15 mouse cellular contexts compared by ENCODE assay signal in genomic region chr2:131097087-131097486, GRCm38 (mm10). TPM values are rescaled to one million over a fixed set of nuclear protein-coding genes. Genes with fewer than 3 reads are reported as not detected.
DNase-seq lines count a peak whose midpoint lies in the region; ATAC-seq and TF ChIP-seq lines count a peak whose summit lies in the region.
"Had no signal": no experiment of that assay in that cellular context is flagged by ENCODE, and none has a peak within 500 bp of the region (broad histone marks: within the 10 kb centered on the region; RNA-seq: fewer than 3 reads in every experiment).

No protein-coding gene starts in this region.

- intact Hi-C loops in gastrocnemius, adult 2 months (cut with DNase I), result loop anchor here (2.0 to 5.0 kb wide), 2 partner anchors 30 to 65 kb away; partner anchors contain the start of genes 1700037H04Rik and Hspa12b

- peak overlapping the region; percentile 83 for H3K27ac ChIP-seq in gastrocnemius, adult 2 months
- peak overlapping the region; percentile 76; the same call in 1 of the 2 replicates for H3K27ac ChIP-seq in kidney, adult 2 months (ENCODE audit: insufficient read depth, low read depth, low read length)
- H3K27ac ChIP-seq in heart, postnatal 0 days (ENCODE audit: low read depth), result peak overlapping the region; percentile 70

- ATAC-seq in heart, postnatal 0 days (ENCODE audit: insufficient read depth, low read depth), result no peak

- WGBS in kidney, adult 2 months, result 77% methylated on average over 4 of the region's 4 CpGs
- 79% methylated on average over 4 of the region's 4 CpGs for WGBS in heart, postnatal 0 days

- H3K4me3 ChIP-seq in gastrocnemius, adult 2 months, result no peak overlapping the region
- no peak overlapping the region for H3K4me3 ChIP-seq in kidney, adult 2 months (ENCODE audit: insufficient read depth, low read depth, low read length)
- peak overlapping the region; percentile 58 for H3K4me3 ChIP-seq in E14TG2a.4 (replicated peaks; ENCODE audit: low read length)
- H3K4me3 ChIP-seq in heart, postnatal 0 days (ENCODE audit: low read depth, low read length), result no peak overlapping the region

- no peak for TF ChIP-seq CTCF in gastrocnemius, adult 2 months (IDR thresholded peaks at IDR 0.05)
- no peak for TF ChIP-seq CTCF in kidney, adult 2 months (conservative IDR thresholded peaks at IDR 0.05; ENCODE audit: insufficient read depth, insufficient read length, low read depth, low read length)
- no peak for TF ChIP-seq CTCF in E14TG2a.4 (conservative IDR thresholded peaks at IDR 0.05; ENCODE audit: low read length)
- no peak for TF ChIP-seq CTCF in heart, postnatal 0 days (IDR thresholded peaks at IDR 0.05; ENCODE audit: low read depth)

- no peak for DNase-seq in gastrocnemius, adult 2 months
- no peak for DNase-seq in gastrocnemius, postnatal 4 days (ENCODE audit: low spot score in 2 of 2)
- no peak for DNase-seq in kidney, adult 2 months
- no peak for DNase-seq in kidney, postnatal 25 days
- DNase-seq in heart, postnatal 0 days (ENCODE audit: low spot score), result no peak
- no peak for DNase-seq in layer of hippocampus, postnatal 25 days (ENCODE audit: extremely low spot score in 1 of 2, low spot score in 1 of 2)
- DNase-seq in ovary, postnatal 14 days (ENCODE audit: low spot score), result no peak
- DNase-seq: cerebellum, adult 9-11 months; layer of hippocampus, adult 9-11 months had no signal

- no peak overlapping the region for H3K4me2 ChIP-seq in heart, postnatal 0 days (ENCODE audit: low read depth, low read length)

- H3K4me1 ChIP-seq in kidney, adult 2 months (ENCODE audit: control insufficient read depth, insufficient read depth, low read length), result peaks cover 4% of the 10 kb centered on the region; the same call in 1 of the 2 replicates
- peaks cover 40% of the 10 kb centered on the region for H3K4me1 ChIP-seq in E14TG2a.4 (replicated peaks; ENCODE audit: low read depth, low read length)
- H3K4me1 ChIP-seq in heart, postnatal 0 days (ENCODE audit: control insufficient read depth, insufficient read depth), result peaks cover 7% of the 10 kb centered on the region; the same call in 1 of the 2 replicates

- no peak for TF ChIP-seq POLR2A in kidney, adult 2 months (IDR thresholded peaks at IDR 0.05; ENCODE audit: low read depth, low read length)

- H3K9me3 ChIP-seq in E14TG2a.4 (ENCODE audit: low read length), result no peaks in the 10 kb centered on the region
- no peaks in the 10 kb centered on the region for H3K9me3 ChIP-seq in heart, postnatal 0 days (replicated peaks; ENCODE audit: control insufficient read depth, low read length)

- no peaks in the 10 kb centered on the region for H3K27me3 ChIP-seq in kidney, adult 2 months (replicated peaks; ENCODE audit: control insufficient read depth, insufficient read depth, low read length)
- no peaks in the 10 kb centered on the region for H3K27me3 ChIP-seq in E14TG2a.4 (ENCODE audit: insufficient read depth, low read length)
- no peaks in the 10 kb centered on the region for H3K27me3 ChIP-seq in heart, postnatal 0 days (ENCODE audit: control insufficient read depth, insufficient read depth, low read length)

- TF ChIP-seq EP300 in heart, postnatal 0 days (IDR thresholded peaks at IDR 0.05; ENCODE audit: low read depth), result no peak

- H3K9ac ChIP-seq in heart, postnatal 0 days (replicated peaks; ENCODE audit: low read depth, low read length), result no peak overlapping the region

- H3K36me3 ChIP-seq in kidney, adult 2 months (ENCODE audit: control insufficient read depth, insufficient read depth, low read length), result no peaks in the 10 kb centered on the region
- no peaks in the 10 kb centered on the region for H3K36me3 ChIP-seq in E14TG2a.4 (ENCODE audit: insufficient read depth, low read length)
- H3K36me3 ChIP-seq in heart, postnatal 0 days (replicated peaks; ENCODE audit: control insufficient read depth, insufficient read depth, low read length), result no peaks in the 10 kb centered on the region

RNA-seq across cellular contexts. Expression of gene Siglec1, which starts 10.5 kb away (rescaled TPM):
- under 1 TPM; 0.36 to 0.39 TPM for total RNA-seq in gastrocnemius, adult 2 months (2021)
- 1 to 10 TPM; 2.5 to 2.9 TPM for total RNA-seq in gastrocnemius, postnatal 4 days (2021)
- 1.5 and 7.5 TPM in 2 replicates for polyA plus RNA-seq in kidney, adult 2 months (2012; rRNA removed)
- 2.2 and 3.4 TPM in 2 replicates for total RNA-seq in heart, postnatal 0 days (2014; rRNA removed; ENCODE audit: low replicate concordance)
- polyA plus RNA-seq in heart, postnatal 0 days (2015; fragmentation: Nextera tagmentation; extraction: Ambion mirVana), result 0.20 and 0.27 TPM in 2 replicates
- total RNA-seq in layer of hippocampus, postnatal 25 days (2021), result under 1 TPM; 0.22 to 0.31 TPM
- total RNA-seq: monocyte, adult 5-6 weeks had no signal

RNA-seq across cellular contexts. Expression of gene Hspa12b, which starts 30.0 kb away (rescaled TPM):
- 10 to 100 TPM; 11.7 to 14.8 TPM for total RNA-seq in gastrocnemius, adult 2 months (2021)
- 10 to 100 TPM; 30.6 to 32.6 TPM for total RNA-seq in gastrocnemius, postnatal 4 days (2021)
- 7.8 and 8.4 TPM in 2 replicates for polyA plus RNA-seq in kidney, adult 2 months (2012; rRNA removed)
- 17.1 and 29.3 TPM in 2 replicates for total RNA-seq in heart, postnatal 0 days (2014; rRNA removed; ENCODE audit: low replicate concordance)
- 7.2 and 9.0 TPM in 2 replicates for polyA plus RNA-seq in heart, postnatal 0 days (2015; fragmentation: Nextera tagmentation; extraction: Ambion mirVana)
- total RNA-seq in layer of hippocampus, postnatal 25 days (2021), result 1 to 10 TPM; 6.5 to 8.6 TPM
- total RNA-seq: monocyte, adult 5-6 weeks had no signal

RNA-seq across cellular contexts. Expression of gene Adam33, which starts 33.5 kb away (rescaled TPM):
- 1 to 10 TPM; 2.5 TPM for total RNA-seq in gastrocnemius, adult 2 months (2021)
- 10 to 100 TPM; 13.2 to 15.2 TPM for total RNA-seq in gastrocnemius, postnatal 4 days (2021)
- polyA plus RNA-seq in kidney, adult 2 months (2012; rRNA removed), result 3.3 and 4.1 TPM in 2 replicates
- total RNA-seq in heart, postnatal 0 days (2014; rRNA removed; ENCODE audit: low replicate concordance), result 9.4 and 10.3 TPM in 2 replicates
- 4.8 and 5.2 TPM in 2 replicates for polyA plus RNA-seq in heart, postnatal 0 days (2015; fragmentation: Nextera tagmentation; extraction: Ambion mirVana)
- 1 to 10 TPM in 1 of 2 experiments, under 1 TPM in 1; 0.94 to 1.1 TPM for total RNA-seq in layer of hippocampus, postnatal 25 days (2021)
- total RNA-seq: monocyte, adult 5-6 weeks had no signal

RNA-seq across cellular contexts. Expression of gene Gm11037, which starts 36.2 kb away (rescaled TPM):
- not detected for total RNA-seq in gastrocnemius, adult 2 months (2021)
- total RNA-seq in gastrocnemius, postnatal 4 days (2021), result not detected
- not detected in 2 replicates for polyA plus RNA-seq in kidney, adult 2 months (2012; rRNA removed)
- total RNA-seq in heart, postnatal 0 days (2014; rRNA removed; ENCODE audit: low replicate concordance), result not detected in 2 replicates
- not detected in 2 replicates for polyA plus RNA-seq in heart, postnatal 0 days (2015; fragmentation: Nextera tagmentation; extraction: Ambion mirVana)
- total RNA-seq in layer of hippocampus, postnatal 25 days (2021), result not detected
- total RNA-seq: adrenal gland, postnatal 4 days; gastrocnemius, postnatal 36 days; monocyte, adult 5-6 weeks had no signal
- polyA plus RNA-seq: erythroblast, embryonic 14.5 days; lung, adult 2 months had no signal

RNA-seq across cellular contexts. Expression of gene Gfra4, which starts 54.2 kb away (rescaled TPM):
- total RNA-seq in gastrocnemius, adult 2 months (2021), result 1 to 10 TPM; 1.1 to 1.7 TPM
- 1 to 10 TPM; 5.5 to 6.5 TPM for total RNA-seq in gastrocnemius, postnatal 4 days (2021)
- polyA plus RNA-seq in kidney, adult 2 months (2012; rRNA removed), result 7.1 and 7.2 TPM in 2 replicates
- total RNA-seq in heart, postnatal 0 days (2014; rRNA removed; ENCODE audit: low replicate concordance), result 0.19 and 10.7 TPM in 2 replicates
- 2.2 and 2.9 TPM in 2 replicates for polyA plus RNA-seq in heart, postnatal 0 days (2015; fragmentation: Nextera tagmentation; extraction: Ambion mirVana)
- total RNA-seq in layer of hippocampus, postnatal 25 days (2021), result 10 to 100 TPM; 64.8 to 70.0 TPM
- total RNA-seq: monocyte, adult 5-6 weeks had no signal
- polyA plus RNA-seq: erythroblast, embryonic 14.5 days had no signal
